Mouse (Mus musculus): ENCODE data around the gene Tmem141. TPM values are rescaled to one million over a fixed set of nuclear protein-coding genes. Genes with fewer than 3 reads are reported as not detected.

Gene Tmem141
- polyA plus RNA-seq, 1 experiment from 2014 or later: 25.5 TPM

- WGBS: 87% methylated on average over 1 of the region's 1 CpGs
- H3K9me3 ChIP-seq (ENCODE audit: control insufficient read depth, low read depth, low read length): no peaks in the 10 kb centered on the region
Observed at GRCm38 (mm10) chr2:25598749-25599148, 23.1 kb downstream of the Tmem141 start.

GRCm38 (mm10) chr2:25596765-25597510 lies 24.9 kb downstream of the Tmem141 start:
- 89% methylated on average over 5 of the region's 5 CpGs for WGBS
- H3K27me3 ChIP-seq (ENCODE audit: control insufficient read depth, insufficient read depth, low read length): no peaks in the 10 kb centered on the region
- ATAC-seq (ENCODE audit: insufficient number of reproducible peaks, insufficient read depth, low FRiP score, low read depth): no peak
- H3K9me3 ChIP-seq (ENCODE audit: control insufficient read depth, low read depth, low read length): no peaks in the 10 kb centered on the region
- peaks cover 88% of the 10 kb centered on the region for H3K36me3 ChIP-seq (ENCODE audit: control insufficient read depth, insufficient read depth, low read length)
- H3K9ac ChIP-seq (replicated peaks; ENCODE audit: low read depth, low read length): no peak overlapping the region
- H3K27ac ChIP-seq (ENCODE audit: low read length): no peak overlapping the region
- no peaks in the 10 kb centered on the region for H3K4me1 ChIP-seq (ENCODE audit: control insufficient read depth, insufficient read depth, low read length)
- H3K4me3 ChIP-seq (ENCODE audit: low read depth, low read length): no peak overlapping the region
- H3K4me2 ChIP-seq (replicated peaks; ENCODE audit: low read depth, low read length): no peak overlapping the region

More at GRCm38 (mm10) chr2:25598749-25599148, 23.1 kb downstream of the Tmem141 start:
- Histone ChIP-seq H3K36me3 (ENCODE audit: control insufficient read depth, insufficient read depth, low read length) (peaks cover 78% of the 10 kb centered on the region), H3K4me1 (ENCODE audit: control insufficient read depth, insufficient read depth, low read length) (no peaks in the 10 kb centered on the region), H3K4me3 (ENCODE audit: low read depth, low read length) (no peak overlapping the region), H3K4me2 (replicated peaks; ENCODE audit: low read depth, low read length) (no peak overlapping the region), H3K27ac (ENCODE audit: low read length) (no peak overlapping the region), H3K27me3 (ENCODE audit: control insufficient read depth, insufficient read depth, low read length) (no peaks in the 10 kb centered on the region), H3K9ac (replicated peaks; ENCODE audit: low read depth, low read length) (no peak overlapping the region)
- ATAC-seq (ENCODE audit: insufficient number of reproducible peaks, insufficient read depth, low FRiP score, low read depth): no peak

- 87% methylated on average over 2 of the region's 2 CpGs for WGBS
- no peak for ATAC-seq (ENCODE audit: insufficient number of reproducible peaks, insufficient read depth, low FRiP score, low read depth)
Observed at GRCm38 (mm10) chr2:25591863-25592262, 29.9 kb downstream of the Tmem141 start.

GRCm38 (mm10) chr2:25588227-25588907 lies 33.4 kb downstream of the Tmem141 start:
- Histone ChIP-seq H3K27me3 (ENCODE audit: control insufficient read depth, insufficient read depth, low read length) (no peaks in the 10 kb centered on the region), H3K9ac (replicated peaks; ENCODE audit: low read depth, low read length) (no peak overlapping the region), H3K4me2 (replicated peaks; ENCODE audit: low read depth, low read length) (no peak overlapping the region), H3K9me3 (ENCODE audit: control insufficient read depth, low read depth, low read length) (no peaks in the 10 kb centered on the region), H3K36me3 (ENCODE audit: control insufficient read depth, insufficient read depth, low read length) (peaks cover 80% of the 10 kb centered on the region), H3K4me1 (ENCODE audit: control insufficient read depth, insufficient read depth, low read length) (no peaks in the 10 kb centered on the region), H3K27ac (ENCODE audit: low read length) (no peak overlapping the region), H3K4me3 (ENCODE audit: low read depth, low read length) (no peak overlapping the region)
- WGBS: 92% methylated on average over 8 of the region's 8 CpGs
- no peak for ATAC-seq (ENCODE audit: insufficient number of reproducible peaks, insufficient read depth, low FRiP score, low read depth)

More at GRCm38 (mm10) chr2:25591863-25592262, 29.9 kb downstream of the Tmem141 start:
- Histone ChIP-seq H3K4me1 (ENCODE audit: control insufficient read depth, insufficient read depth, low read length) (no peaks in the 10 kb centered on the region), H3K27me3 (ENCODE audit: control insufficient read depth, insufficient read depth, low read length) (no peaks in the 10 kb centered on the region), H3K9me3 (ENCODE audit: control insufficient read depth, low read depth, low read length) (no peaks in the 10 kb centered on the region), H3K4me2 (replicated peaks; ENCODE audit: low read depth, low read length) (no peak overlapping the region), H3K36me3 (ENCODE audit: control insufficient read depth, insufficient read depth, low read length) (peaks cover 78% of the 10 kb centered on the region), H3K9ac (replicated peaks; ENCODE audit: low read depth, low read length) (no peak overlapping the region), H3K27ac (ENCODE audit: low read length) (no peak overlapping the region), H3K4me3 (ENCODE audit: low read depth, low read length) (no peak overlapping the region)

GRCm38 (mm10) chr2:25587290-25587689 lies 34.5 kb downstream of the Tmem141 start:
- Histone ChIP-seq H3K36me3 (ENCODE audit: control insufficient read depth, insufficient read depth, low read length) (peaks cover 77% of the 10 kb centered on the region), H3K27me3 (ENCODE audit: control insufficient read depth, insufficient read depth, low read length) (no peaks in the 10 kb centered on the region), H3K9me3 (ENCODE audit: control insufficient read depth, low read depth, low read length) (no peaks in the 10 kb centered on the region), H3K27ac (ENCODE audit: low read length) (no peak overlapping the region), H3K4me1 (ENCODE audit: control insufficient read depth, insufficient read depth, low read length) (peaks cover 6% of the 10 kb centered on the region), H3K9ac (replicated peaks; ENCODE audit: low read depth, low read length) (no peak overlapping the region), H3K4me3 (ENCODE audit: low read depth, low read length) (no peak overlapping the region), H3K4me2 (replicated peaks; ENCODE audit: low read depth, low read length) (no peak overlapping the region)
- ATAC-seq (ENCODE audit: insufficient number of reproducible peaks, insufficient read depth, low FRiP score, low read depth): no peak
- WGBS: 90% methylated on average over 8 of the region's 8 CpGs

GRCm38 (mm10) chr2:25585601-25586000 lies 36.2 kb downstream of the Tmem141 start:
- Histone ChIP-seq H3K36me3 (ENCODE audit: control insufficient read depth, insufficient read depth, low read length) (peaks cover 61% of the 10 kb centered on the region), H3K27ac (ENCODE audit: low read length) (no peak overlapping the region), H3K9me3 (ENCODE audit: control insufficient read depth, low read depth, low read length) (no peaks in the 10 kb centered on the region), H3K9ac (replicated peaks; ENCODE audit: low read depth, low read length) (no peak overlapping the region), H3K4me2 (replicated peaks; ENCODE audit: low read depth, low read length) (no peak overlapping the region), H3K27me3 (ENCODE audit: control insufficient read depth, insufficient read depth, low read length) (peaks cover under 1% of the 10 kb centered on the region), H3K4me1 (ENCODE audit: control insufficient read depth, insufficient read depth, low read length) (peaks cover 6% of the 10 kb centered on the region), H3K4me3 (ENCODE audit: low read depth, low read length) (no peak overlapping the region)
- 90% methylated on average over 3 of the region's 3 CpGs for WGBS
- no peak for ATAC-seq (ENCODE audit: insufficient number of reproducible peaks, insufficient read depth, low FRiP score, low read depth)

GRCm38 (mm10) chr2:25584856-25585255 lies 36.9 kb downstream of the Tmem141 start:
- Histone ChIP-seq H3K27ac (ENCODE audit: low read length) (no peak overlapping the region), H3K4me2 (replicated peaks; ENCODE audit: low read depth, low read length) (no peak overlapping the region), H3K9ac (replicated peaks; ENCODE audit: low read depth, low read length) (no peak overlapping the region), H3K36me3 (ENCODE audit: control insufficient read depth, insufficient read depth, low read length) (peaks cover 53% of the 10 kb centered on the region), H3K9me3 (ENCODE audit: control insufficient read depth, low read depth, low read length) (no peaks in the 10 kb centered on the region), H3K4me3 (ENCODE audit: low read depth, low read length) (no peak overlapping the region), H3K27me3 (ENCODE audit: control insufficient read depth, insufficient read depth, low read length) (peaks cover 8% of the 10 kb centered on the region), H3K4me1 (ENCODE audit: control insufficient read depth, insufficient read depth, low read length) (peaks cover 8% of the 10 kb centered on the region)
- WGBS: 86% methylated on average over 4 of the region's 4 CpGs
- ATAC-seq (ENCODE audit: insufficient number of reproducible peaks, insufficient read depth, low FRiP score, low read depth): no peak

- WGBS: 91% methylated on average over 3 of the region's 3 CpGs
- H3K36me3 ChIP-seq (ENCODE audit: control insufficient read depth, insufficient read depth, low read length): peaks cover 48% of the 10 kb centered on the region
Observed at GRCm38 (mm10) chr2:25584152-25584551, 37.7 kb downstream of the Tmem141 start.

More at GRCm38 (mm10) chr2:25584152-25584551, 37.7 kb downstream of the Tmem141 start:
- no peaks in the 10 kb centered on the region for H3K9me3 ChIP-seq (ENCODE audit: control insufficient read depth, low read depth, low read length)
- no peak overlapping the region for H3K27ac ChIP-seq (ENCODE audit: low read length)
- ATAC-seq (ENCODE audit: insufficient number of reproducible peaks, insufficient read depth, low FRiP score, low read depth): no peak
- H3K4me1 ChIP-seq (ENCODE audit: control insufficient read depth, insufficient read depth, low read length): peaks cover 14% of the 10 kb centered on the region
- H3K27me3 ChIP-seq (ENCODE audit: control insufficient read depth, insufficient read depth, low read length): peaks cover 15% of the 10 kb centered on the region
- no peak overlapping the region for H3K4me3 ChIP-seq (ENCODE audit: low read depth, low read length)
- H3K4me2 ChIP-seq (replicated peaks; ENCODE audit: low read depth, low read length): no peak overlapping the region
- H3K9ac ChIP-seq (replicated peaks; ENCODE audit: low read depth, low read length): no peak overlapping the region
